Mouse (Mus musculus) E14TG2a.4 (cell line): ENCODE data around the gene Pde4dip.

ENCODE experiments used
- H3K27me3 ChIP-seq: 2 replicates; pipeline ENCODE4 v1.6.1; 2014; ENCODE audit warnings: low read length, control low read depth; ENCODE audit not compliant: insufficient read depth
- H3K36me3 ChIP-seq: 2 replicates; pipeline ENCODE4 v1.6.1; 2014; ENCODE audit warnings: low read length, control low read depth; ENCODE audit not compliant: insufficient read depth
- H3K4me1 ChIP-seq: replicated peaks from 2 replicates; pipeline ENCODE4 v1.6.1; 2014; ENCODE audit warnings: low read depth, low read length, control low read depth
- H3K4me3 ChIP-seq: replicated peaks from 2 replicates; pipeline ENCODE4 v1.5.1; 2014; ENCODE audit warnings: mild to moderate bottlenecking, low read length
- H3K9me3 ChIP-seq: 2 replicates; pipeline ENCODE4 v1.6.1; 2014; ENCODE audit warnings: low read length, control low read depth
- CTCF ChIP-seq: conservative IDR thresholded peaks from 2 replicates; pipeline ENCODE4 v1.5.1; 2014; ENCODE audit warnings: low read length
- NANOG ChIP-seq: IDR thresholded peaks from 2 replicates; pipeline ENCODE4 v1.6.1; 2014; ENCODE audit warnings: borderline replicate concordance, low read length, mixed read lengths
- POU5F1 ChIP-seq: IDR thresholded peaks from 2 replicates; pipeline ENCODE4 v1.6.1; 2014; ENCODE audit warnings: low read length, borderline replicate concordance

Pde4dip gene

GRCm38 (mm10) chr3:97803675-97804074 is 84.8 kb downstream of the Pde4dip start:
- TF ChIP-seq NANOG (no peak), POU5F1 (no peak), CTCF (no peak)
- Histone ChIP-seq H3K4me3 (no peak overlapping the region), H3K9me3 (no peaks in the 10 kb centered on the region), H3K27me3 (no peaks in the 10 kb centered on the region; the same call in 1 of the 2 replicates), H3K36me3 (no peaks in the 10 kb centered on the region), H3K4me1 (peaks cover 5% of the 10 kb centered on the region)

DNA sequence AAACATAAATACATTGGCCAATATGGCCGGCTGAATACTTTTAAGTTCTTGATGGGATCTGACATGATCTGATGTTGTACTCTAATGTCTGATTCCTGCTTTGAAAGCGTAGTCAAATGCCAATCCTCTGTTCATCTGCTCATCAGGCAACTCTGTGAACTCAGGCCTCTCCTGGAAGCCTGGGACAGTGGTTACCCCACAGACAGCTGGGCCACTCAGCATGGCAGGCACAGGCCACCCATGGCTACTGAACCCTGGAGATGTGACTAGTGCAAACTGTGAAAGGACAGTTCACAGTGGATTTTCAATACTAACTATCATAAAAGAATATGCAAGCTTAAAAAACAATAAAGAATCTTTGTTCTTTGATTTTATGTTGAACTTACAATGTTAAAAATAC is 85.6 kb downstream of the Pde4dip start:
- peaks cover 4% of the 10 kb centered on the region; the same call in 1 of the 2 replicates for H3K4me1 ChIP-seq
- no peaks in the 10 kb centered on the region for H3K36me3 ChIP-seq
- no peak overlapping the region for H3K4me3 ChIP-seq
- TF ChIP-seq POU5F1 (no peak), CTCF (no peak), NANOG (no peak)
- no peaks in the 10 kb centered on the region; the same call in 1 of the 2 replicates for H3K27me3 ChIP-seq
- no peaks in the 10 kb centered on the region for H3K9me3 ChIP-seq

DNA sequence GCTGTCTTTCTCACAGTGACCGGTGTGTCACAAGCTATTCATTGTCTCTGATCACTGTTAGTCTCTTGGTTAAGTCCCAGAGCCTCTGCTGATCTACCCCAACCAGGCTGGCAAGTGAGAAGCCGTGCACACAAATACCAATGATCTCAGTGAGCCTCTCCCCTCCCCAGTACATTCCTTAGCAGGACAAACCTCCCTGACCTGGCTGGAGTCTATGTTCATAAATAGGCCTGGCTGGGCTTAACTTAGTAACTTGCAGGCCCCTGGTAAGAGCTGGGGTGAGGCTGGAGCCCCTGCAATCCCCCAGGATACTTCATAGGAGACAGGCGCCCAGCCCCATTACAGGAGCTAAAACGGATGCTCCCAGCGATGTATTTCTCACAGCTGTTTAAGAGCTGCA is 86.2 kb downstream of the Pde4dip start:
- H3K4me3 ChIP-seq, result no peak overlapping the region
- TF ChIP-seq CTCF (no peak), POU5F1 (no peak)

GRCm38 (mm10) chr3:97801178-97801699 is 87.3 kb downstream of the Pde4dip start:
- no peaks in the 10 kb centered on the region for H3K9me3 ChIP-seq
- peaks cover 4% of the 10 kb centered on the region; the same call in 1 of the 2 replicates for H3K4me1 ChIP-seq
- no peaks in the 10 kb centered on the region for H3K36me3 ChIP-seq
- H3K4me3 ChIP-seq, result no peak overlapping the region
- no peaks in the 10 kb centered on the region; the same call in 1 of the 2 replicates for H3K27me3 ChIP-seq
- TF ChIP-seq POU5F1 (no peak), CTCF (no peak), NANOG (no peak)

More for the DNA sequence above, 86.2 kb downstream of the Pde4dip start:
- Histone ChIP-seq H3K27me3 (no peaks in the 10 kb centered on the region; the same call in 1 of the 2 replicates), H3K4me1 (peaks cover 4% of the 10 kb centered on the region; the same call in 1 of the 2 replicates), H3K9me3 (no peaks in the 10 kb centered on the region), H3K36me3 (no peaks in the 10 kb centered on the region)

DNA sequence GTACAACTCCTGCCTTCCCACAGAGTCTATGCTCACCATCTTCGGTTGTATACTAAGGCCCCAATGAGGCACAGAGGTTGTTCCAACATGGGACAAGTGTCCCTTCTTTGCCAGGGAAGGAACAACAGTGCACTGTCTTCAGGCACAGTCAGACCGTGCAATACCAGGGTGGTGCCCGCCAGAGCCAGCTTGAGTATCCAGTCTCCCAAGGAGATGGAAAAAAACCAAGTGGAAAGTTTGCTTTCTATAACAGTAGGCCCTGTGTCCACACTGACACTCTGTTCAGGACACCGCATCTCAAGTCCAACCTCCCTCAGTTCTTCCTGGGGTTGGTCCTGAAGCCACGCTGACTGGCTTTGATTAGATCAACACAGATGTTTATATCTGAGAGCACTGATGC is 87.8 kb downstream of the Pde4dip start:
- no peaks in the 10 kb centered on the region; the same call in 1 of the 2 replicates for H3K27me3 ChIP-seq
- TF ChIP-seq POU5F1, result no peak
- TF ChIP-seq CTCF, result no peak
- TF ChIP-seq NANOG, result no peak
- H3K4me1 ChIP-seq, result peaks cover 4% of the 10 kb centered on the region; the same call in 1 of the 2 replicates
- no peaks in the 10 kb centered on the region for H3K9me3 ChIP-seq
- no peaks in the 10 kb centered on the region for H3K36me3 ChIP-seq
- H3K4me3 ChIP-seq, result no peak overlapping the region

DNA sequence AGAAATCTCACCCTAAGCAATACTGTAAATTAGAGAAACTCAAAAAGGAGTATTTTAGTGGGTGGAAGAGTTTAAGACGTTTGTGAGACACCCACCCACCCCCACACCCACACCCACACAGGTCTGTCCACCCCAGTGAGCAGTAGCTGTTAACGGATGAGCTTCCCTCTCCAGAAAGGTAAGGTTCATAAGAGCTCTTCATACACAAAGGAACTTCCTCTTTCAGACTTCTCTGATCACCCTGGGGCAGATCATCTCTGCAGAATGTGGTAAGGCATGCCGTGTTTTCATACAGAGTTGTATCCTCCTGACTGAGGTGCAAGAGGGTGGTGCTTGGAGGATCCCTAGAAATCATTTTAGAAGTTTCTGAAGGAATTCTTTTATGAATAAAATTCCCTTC is 88.5 kb downstream of the Pde4dip start:
- TF ChIP-seq CTCF (no peak), NANOG (no peak), POU5F1 (no peak)
- H3K4me1 ChIP-seq, result peaks cover 4% of the 10 kb centered on the region; the same call in 1 of the 2 replicates
- no peaks in the 10 kb centered on the region for H3K9me3 ChIP-seq
- H3K27me3 ChIP-seq, result no peaks in the 10 kb centered on the region; the same call in 1 of the 2 replicates
- no peak overlapping the region for H3K4me3 ChIP-seq
- H3K36me3 ChIP-seq, result no peaks in the 10 kb centered on the region

DNA sequence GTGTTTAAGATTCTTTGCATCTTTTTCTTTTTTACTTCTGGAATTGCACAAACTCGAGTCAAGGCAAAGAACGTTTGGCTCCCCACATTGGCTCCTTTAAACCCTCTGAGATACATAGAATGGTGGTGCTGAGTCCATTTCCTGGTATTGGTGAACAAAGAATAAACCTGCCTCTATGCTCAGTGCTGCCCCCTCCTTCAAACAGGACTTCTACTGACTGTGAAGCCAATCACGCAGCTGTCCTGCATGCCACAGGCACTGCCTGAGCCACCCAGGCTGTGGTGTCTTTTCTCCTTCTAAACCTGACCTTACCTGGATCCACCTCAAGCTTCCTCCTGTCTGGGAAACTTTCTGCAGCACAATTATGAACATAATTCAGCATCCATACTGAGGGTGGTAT is 89.2 kb downstream of the Pde4dip start:
- Histone ChIP-seq H3K4me3 (no peak overlapping the region), H3K36me3 (no peaks in the 10 kb centered on the region), H3K27me3 (no peaks in the 10 kb centered on the region; the same call in 1 of the 2 replicates), H3K4me1 (peaks cover 4% of the 10 kb centered on the region; the same call in 1 of the 2 replicates), H3K9me3 (no peaks in the 10 kb centered on the region)
- no peak for TF ChIP-seq POU5F1
- no peak for TF ChIP-seq CTCF
- no peak for TF ChIP-seq NANOG

DNA sequence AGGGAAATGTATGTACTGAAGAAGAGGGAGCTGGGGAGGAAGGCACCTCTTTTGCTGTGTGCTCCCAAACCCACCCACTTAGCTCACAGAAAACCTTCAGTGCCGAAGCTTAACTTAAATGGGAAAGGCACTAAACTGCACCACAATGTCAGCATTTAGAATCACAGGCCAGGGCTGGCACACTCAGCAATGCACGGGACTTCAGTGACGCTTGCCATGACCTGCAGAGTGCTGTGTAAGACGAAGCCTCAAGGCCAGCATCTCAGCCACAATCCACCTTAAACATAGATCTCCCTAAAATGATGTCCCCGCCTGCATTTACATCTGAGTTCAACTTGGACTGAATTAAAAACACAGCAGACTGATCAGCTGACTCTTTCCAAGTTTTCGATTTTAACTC is 91.1 kb downstream of the Pde4dip start:
- Histone ChIP-seq H3K27me3 (peaks cover 9% of the 10 kb centered on the region; the same call in 1 of the 2 replicates), H3K4me3 (no peak overlapping the region), H3K9me3 (no peaks in the 10 kb centered on the region), H3K4me1 (no peaks in the 10 kb centered on the region), H3K36me3 (no peaks in the 10 kb centered on the region)
- TF ChIP-seq CTCF (no peak), POU5F1 (no peak), NANOG (no peak)

DNA sequence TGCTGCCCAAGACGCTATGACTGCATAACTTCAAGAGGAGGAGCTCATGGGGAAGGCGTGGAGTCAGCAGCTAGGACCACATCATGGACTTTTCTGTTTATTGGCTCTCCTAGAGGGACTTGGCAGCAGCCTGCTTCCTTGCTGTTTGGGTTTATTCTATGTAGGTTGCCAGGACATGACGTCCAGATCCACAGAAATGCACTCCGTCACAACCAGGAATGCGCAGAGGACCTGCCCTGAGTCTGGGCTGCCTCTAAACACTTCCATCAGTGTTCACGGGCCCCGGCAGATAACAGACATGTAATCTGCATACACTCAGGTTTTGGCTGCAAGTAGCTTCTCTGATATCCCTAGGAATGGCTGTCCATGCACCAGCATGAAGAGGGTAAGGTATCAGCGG is 94.5 kb downstream of the Pde4dip start:
- Histone ChIP-seq H3K36me3 (no peaks in the 10 kb centered on the region), H3K27me3 (peaks cover 9% of the 10 kb centered on the region; the same call in 1 of the 2 replicates), H3K9me3 (no peaks in the 10 kb centered on the region), H3K4me1 (no peaks in the 10 kb centered on the region), H3K4me3 (no peak overlapping the region)
- TF ChIP-seq NANOG, result no peak
- TF ChIP-seq POU5F1, result no peak
- TF ChIP-seq CTCF, result no peak
